Mouse (Mus musculus) liver, embryonic 14.5 days (tissue): Measurements from ENCODE around the gene Fbxl16.

Experiments
- CTCF ChIP-seq: IDR thresholded peaks from 2 replicates; pipeline ENCODE4 v1.5.1; 2016; ENCODE audit warnings: antibody characterized with exemption, low read depth, control low read depth
- EP300 ChIP-seq: IDR thresholded peaks from 2 replicates; pipeline ENCODE4 v1.6.1; 2016; ENCODE audit warnings: antibody characterized with exemption, low read depth

DNA sequence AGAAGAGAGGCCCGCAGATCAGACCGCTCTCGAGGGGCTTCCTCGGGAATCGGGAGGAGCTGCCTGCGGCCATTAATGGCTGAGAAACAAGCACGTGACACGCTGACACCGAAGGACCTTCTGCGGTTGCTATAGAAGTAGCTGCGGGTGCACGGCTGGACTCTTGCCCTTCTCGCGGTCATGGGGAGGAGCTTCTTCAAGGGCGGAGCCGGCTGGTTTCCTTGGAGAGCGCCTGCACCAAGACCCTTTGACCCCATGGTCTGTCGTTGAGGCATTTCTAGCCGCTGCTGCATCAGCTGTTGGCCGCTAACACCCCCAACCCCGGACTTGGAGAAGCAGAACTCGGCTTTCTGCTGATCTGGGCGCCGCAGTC, 24.4 kb downstream of the Fbxl16 start, which contains the start of gene Stub1:
- no peak for TF ChIP-seq CTCF
- no peak for TF ChIP-seq EP300
